Mouse (Mus musculus): Measurements from ENCODE around the gene Cacybp.

Gene Cacybp

DNA sequence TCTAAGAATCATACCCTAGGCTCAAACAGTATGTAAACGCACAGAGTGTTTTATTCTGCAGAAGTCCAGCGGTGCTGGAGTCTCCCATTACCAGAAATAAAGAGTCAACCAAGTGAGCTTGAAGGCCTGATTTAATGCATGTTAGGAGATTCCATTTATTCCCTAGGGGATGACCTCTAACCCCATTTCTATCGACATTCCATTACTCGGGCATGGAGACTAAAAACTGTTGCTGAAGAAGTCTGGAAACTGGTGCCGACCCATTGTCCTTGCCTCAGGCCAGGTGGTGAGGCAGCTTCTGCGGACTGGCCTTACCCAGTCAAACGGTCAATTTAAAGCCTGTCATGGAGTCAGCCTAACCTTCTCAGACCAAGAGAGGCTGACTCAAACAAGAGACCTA, 1.5 kb upstream of the Cacybp start:
- DNase-seq (ENCODE audit: low spot score): no peak

DNA sequence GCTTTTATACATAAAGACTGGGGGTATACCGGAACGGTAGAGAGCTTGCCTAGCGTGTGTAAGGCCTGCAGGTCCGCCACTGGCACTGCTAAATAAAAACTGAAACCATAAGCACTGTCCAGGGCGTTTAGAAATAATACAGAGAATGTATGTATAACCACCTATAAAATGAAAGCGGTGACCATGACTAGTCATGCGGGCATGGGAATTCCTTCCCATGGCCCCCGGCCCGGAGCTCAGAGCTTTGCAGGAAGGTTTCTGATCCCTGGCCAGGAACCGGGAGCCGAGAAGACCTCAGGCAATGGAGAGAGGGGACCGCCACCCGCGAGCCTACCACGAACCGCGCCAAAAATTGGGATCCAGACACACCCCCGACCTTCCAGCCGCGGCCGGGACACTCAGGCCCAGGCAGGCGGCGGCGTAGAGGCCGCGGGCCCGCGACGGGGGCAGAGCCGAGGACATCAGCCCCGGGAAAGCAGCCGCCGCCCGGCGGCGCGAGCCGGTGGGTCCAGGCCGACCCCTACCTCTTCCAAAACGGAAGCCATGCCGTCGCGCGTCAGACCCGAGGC, 468 bp downstream of the Cacybp start:
- DNase-seq (ENCODE audit: low spot score): no peak

DNA sequence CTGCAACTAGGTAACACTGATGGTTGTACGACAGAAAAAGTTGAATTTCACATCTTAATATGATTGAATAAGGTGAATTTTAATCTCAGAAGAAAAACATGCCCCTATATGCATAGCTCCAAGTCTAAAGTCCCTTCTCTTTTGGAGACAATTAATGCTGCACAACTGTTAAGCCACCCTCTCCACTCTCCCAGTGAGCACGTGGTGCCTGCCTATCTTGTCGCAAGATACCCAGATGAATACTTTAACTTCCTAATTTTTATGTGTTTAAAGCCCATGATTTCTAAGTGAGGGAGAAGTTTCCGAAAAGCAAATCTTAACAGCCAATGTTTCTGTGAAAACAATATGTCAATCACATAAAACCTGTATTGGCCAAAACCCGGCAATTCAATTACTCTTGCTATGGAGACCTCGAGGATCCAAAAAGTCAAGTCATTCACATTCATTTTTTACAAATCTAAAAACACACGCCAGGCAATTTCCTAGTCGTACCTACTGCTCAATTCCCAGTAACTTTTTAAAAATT, 1.0 kb downstream of the Cacybp start:
- DNase-seq (ENCODE audit: low spot score): no peak

DNA sequence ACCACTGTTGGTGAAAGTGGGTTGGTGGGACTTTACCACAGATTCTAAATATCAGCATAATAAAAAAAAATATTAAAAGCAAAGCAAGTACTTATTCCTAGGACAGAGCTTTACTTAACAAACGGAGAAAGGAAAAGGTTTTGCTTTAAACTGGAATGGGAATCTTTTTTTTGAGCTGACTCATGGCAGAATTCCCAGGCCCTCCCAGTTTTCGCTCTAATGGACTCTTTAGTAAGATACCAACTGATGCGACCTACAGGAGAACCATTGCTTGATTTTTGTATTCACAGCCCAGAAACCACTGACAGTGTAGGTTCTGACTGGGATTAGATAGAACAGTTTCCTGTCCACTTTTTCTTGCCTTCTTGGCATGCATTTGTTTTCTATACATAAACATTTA, 2.1 kb downstream of the Cacybp start:
- no peak for DNase-seq (ENCODE audit: low spot score)

DNA sequence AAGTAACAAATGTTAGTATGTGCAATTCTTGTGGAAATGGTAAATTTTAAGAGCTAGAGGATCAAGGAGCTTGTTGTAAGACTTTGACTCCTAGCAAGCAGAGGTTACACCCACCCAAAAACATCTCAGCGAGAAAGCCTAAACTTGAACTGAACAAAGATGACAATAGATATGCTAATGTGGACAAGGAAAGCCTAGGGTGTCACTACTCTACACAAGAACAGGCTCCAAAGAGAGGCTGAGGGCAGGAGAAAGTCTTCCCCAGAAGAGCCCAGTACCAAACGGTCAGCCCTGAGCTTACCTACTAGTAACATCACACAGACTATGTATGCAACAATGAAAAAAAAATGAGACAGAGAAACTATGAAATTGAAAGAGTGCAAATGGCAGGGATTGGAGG, 2.8 kb downstream of the Cacybp start:
- no peak for DNase-seq (ENCODE audit: low spot score)

DNA sequence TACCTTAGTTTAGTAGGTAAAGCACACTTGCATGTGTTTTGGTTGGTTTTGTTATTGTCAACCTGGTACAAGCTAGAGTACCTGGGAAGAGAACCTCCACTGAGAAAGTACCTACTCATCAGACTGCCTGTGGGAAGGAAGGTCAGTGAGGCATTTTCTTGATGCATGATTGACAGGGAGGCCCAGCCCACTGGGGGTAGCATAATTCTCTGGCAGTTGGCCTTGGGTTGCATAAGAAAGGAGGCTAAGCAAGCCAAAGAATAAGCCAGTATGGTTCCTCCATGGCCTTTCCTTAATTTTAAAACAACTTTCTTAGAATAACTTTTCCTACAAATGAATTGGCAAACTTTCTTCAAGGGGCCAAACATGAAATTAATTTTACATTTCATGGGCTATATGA, 7.2 kb downstream of the Cacybp start:
- DNase-seq (ENCODE audit: low spot score): no peak

DNA sequence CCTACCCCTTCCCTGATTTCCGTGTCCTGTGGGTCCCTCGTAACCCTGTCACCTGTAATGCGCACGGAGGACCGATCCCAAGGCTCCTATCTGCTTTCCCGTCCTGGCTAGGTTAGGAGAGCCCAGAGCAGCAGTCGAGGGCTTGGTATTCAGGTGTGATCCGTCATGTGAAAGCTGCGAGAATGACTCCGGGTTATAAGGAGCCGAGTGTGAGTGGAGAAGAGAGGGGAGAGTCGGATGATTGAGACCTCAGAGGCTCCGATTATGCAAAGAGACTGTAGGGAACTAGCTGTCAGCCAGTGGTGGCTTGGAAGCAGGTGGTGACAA, 17.4 kb downstream of the Cacybp start:
- no peak for DNase-seq (ENCODE audit: low spot score)

DNA sequence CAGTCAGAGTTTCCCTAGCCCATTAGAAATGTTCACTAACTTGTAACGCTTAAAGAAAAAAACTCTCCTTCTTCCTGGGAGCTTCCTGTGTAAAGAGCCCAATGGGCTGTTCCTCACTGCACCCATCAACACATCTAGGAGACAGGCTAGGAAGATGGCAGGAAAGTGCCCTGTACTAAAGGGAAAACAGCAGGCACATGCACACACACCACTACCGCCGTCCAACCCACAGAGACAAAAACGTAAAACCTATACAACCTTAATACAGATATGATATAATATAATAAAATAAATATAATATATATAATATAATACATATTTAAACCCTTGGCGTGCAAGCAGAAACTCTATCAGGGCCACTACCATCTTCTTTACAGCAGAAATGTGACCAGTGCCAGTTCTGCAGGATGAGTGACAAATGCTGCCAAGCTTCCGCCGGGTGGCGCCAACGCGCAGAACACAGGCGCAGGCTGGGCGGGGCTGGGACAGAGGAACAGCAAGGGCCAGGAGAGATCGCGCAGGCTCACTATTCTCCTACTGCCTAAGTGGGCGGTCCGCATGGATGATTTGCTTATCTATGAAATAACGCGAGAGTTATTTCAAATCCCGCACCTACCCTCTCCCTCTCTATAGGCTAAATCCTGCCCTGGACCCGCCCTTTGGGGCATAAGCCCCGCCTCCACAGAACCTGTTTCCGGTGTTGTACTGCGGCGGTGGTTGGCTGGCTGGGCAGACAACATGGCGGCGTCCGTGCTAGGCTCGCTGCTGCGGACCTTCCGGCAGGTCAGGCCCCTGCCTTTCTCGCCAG, 17.9 kb downstream of the Cacybp start, which contains the start of gene Mrps14:
Gene Mrps14, plus strand, starts transcription at position 687 of the 808 bp plus-strand sequence.
- DNase-seq (ENCODE audit: low spot score): peak; percentile 97

DNA sequence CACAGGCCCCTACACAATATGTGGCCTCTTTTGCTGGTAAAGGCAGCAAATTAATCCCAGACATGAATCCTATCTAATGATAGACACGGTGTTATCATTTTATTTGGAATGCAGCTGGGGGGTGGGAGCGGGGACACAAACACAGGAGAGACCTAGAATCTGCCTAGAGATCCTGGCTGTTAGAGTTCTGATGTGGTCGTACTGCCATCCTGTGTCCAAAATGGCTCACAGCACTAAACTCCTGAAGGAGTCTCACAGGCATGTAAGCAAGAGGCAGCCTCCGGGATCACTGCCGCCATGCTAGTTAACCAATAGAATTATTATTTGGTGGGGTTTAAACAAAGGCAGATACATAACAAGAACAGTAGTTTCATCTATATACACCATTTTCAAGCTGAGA, 28.2 kb downstream of the Cacybp start:
- DNase-seq (ENCODE audit: low spot score): peak; percentile 16

DNA sequence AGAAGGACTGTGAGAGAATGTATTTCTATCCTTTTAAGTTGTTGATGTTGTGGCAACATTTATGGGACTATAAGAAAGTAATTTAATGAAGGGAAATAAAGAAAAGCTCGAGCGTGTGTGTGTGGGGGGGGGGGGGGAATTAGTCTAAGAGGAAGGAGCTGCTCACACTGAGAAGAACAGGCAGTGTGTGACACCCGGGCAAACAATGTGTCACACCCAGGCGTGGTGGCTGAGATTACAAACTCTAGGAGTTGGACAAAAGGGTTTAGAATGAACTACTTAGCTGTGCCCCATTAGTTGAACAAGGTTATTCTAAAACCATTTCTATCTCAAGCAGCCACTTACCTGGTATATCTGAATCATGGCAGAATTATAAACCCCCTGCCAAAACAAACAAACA, 31.5 kb downstream of the Cacybp start:
- no peak for DNase-seq (ENCODE audit: low spot score)

DNA sequence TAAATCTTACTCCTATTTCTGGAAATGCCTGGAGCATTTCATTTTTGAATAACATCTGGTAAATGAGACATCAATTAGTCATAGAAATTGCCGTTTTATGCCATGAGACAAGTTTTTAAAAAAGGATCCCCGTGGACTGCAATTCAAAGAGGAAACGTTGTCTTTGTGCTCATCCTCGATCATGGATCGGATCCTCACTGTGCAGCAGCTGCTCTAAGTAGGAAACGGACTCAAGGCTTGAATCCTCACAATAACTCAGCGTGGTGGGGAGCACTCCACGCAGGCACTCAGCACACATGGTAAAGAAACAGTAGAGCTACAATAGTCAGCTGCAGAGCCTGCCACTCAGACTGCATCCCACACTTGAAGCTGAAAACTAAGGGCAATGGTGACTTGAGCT, 35.8 kb downstream of the Cacybp start:
- no peak for DNase-seq (ENCODE audit: low spot score)

DNA sequence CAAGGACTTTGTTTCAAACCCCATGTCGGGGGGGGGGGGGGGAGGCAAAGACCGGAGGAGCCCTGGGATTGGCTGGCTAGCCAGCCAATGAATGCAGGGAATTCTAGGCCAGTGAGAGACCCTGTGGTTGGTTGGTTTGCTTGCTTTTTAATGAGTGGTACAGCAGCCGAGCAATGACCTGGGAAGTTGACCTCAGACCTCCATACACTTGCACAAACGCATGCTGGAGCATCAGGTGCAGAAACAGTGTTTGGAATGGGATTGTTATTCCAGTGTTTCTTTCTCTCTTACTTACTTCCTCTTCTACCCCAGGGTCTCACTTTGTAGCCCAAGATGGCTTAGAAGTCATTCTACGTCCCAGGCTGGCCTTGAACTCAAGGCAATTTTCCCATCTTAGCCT, 46.1 kb downstream of the Cacybp start:
- no peak for DNase-seq (ENCODE audit: low spot score)

DNA sequence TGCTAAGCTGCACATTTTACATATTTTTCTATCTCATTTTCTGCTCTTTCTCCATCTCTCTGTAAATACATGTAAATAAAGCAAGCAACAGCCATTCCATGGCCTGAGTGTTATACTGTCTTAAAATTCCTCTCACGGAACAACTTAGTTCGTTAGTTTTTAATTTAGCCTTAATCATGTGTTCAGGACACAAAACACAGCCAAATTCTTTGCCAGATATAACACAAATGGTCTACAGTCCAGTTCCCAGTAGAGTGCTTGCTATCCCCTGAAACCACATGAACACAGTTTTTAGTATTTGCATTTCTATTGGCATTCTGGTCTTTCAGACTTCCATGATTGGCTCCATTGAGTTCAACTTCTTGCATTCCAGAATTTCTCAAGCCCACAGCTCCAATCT, 54.5 kb downstream of the Cacybp start:
- DNase-seq (ENCODE audit: low spot score): no peak

DNA sequence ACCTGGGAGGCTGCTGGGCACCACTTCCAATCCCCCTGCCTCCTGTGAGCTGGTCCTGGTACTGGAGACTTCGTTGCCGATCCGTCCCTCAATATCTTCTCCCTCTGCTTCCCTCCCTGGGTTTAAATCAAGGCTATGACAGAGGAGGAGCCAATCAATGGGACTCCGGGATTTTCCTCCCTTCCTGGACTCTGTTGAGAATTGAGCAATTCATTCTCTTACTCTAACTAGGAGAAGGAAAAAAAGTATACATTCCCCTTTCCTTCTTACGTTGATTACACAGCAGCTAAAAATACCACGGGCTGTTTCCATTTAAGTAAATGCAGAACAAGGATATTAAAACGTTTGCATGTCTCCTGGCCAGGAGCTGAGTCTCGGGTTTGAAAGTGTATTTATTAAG, 59.2 kb downstream of the Cacybp start, which contains the start of gene Tnn:
Gene Tnn, minus strand, starts transcription at position 101 of the 400 bp plus-strand sequence.
- no peak for DNase-seq (ENCODE audit: low spot score)

All from yolk sac, embryonic 10.5 days (tissue).